Mouse (Mus musculus) adrenal gland, adult 8-10 months (tissue): ENCODE results near the gene Tas2r119. TPM values are rescaled to one million over a fixed set of nuclear protein-coding genes. Genes with fewer than 3 reads are reported as not detected.
"Not testable (repeated sequence)": the region's sequence is repeated elsewhere in the genome, so short reads cannot be mapped to it uniquely, and the experiment has no call there.

Experiments used
- DNase-seq: peaks from one replicate; pipeline ENCODE4 v3.0.0; 2022
- total RNA-seq, 4 experiments: library from RNA; stranded (reverse); gene quantifications; 2 replicates each; pipeline ENCODE4 v1.2.4; 2022

Gene Tas2r119
- not detected for total RNA-seq

- no peak for DNase-seq
Observed at GRCm38 (mm10) chr15:32176989-32177388, at the start of gene Tas2r119. TSS of gene Tas2r119 (plus strand) at chr15:32177289.

GRCm38 (mm10) chr15:32132315-32132714 lies 44.8 kb upstream of the Tas2r119 start:
- no peak for DNase-seq

GRCm38 (mm10) chr15:32141657-32142056 lies 35.4 kb upstream of the Tas2r119 start:
- DNase-seq, result no peak

- no peak for DNase-seq
Observed at GRCm38 (mm10) chr15:32144269-32144668, 32.8 kb upstream of the Tas2r119 start.

- no peak for DNase-seq
Observed at GRCm38 (mm10) chr15:32153404-32153803, 23.7 kb upstream of the Tas2r119 start.

- DNase-seq, result no peak
Observed at GRCm38 (mm10) chr15:32153857-32154449, 23.1 kb upstream of the Tas2r119 start.

GRCm38 (mm10) chr15:32156126-32156525 lies 21.0 kb upstream of the Tas2r119 start:
- no peak for DNase-seq

GRCm38 (mm10) chr15:32160281-32160680 lies 16.8 kb upstream of the Tas2r119 start:
- no peak for DNase-seq

GRCm38 (mm10) chr15:32171764-32172163 lies 5.3 kb upstream of the Tas2r119 start:
- no peak for DNase-seq

GRCm38 (mm10) chr15:32172175-32172987 lies 4.7 kb upstream of the Tas2r119 start:
- DNase-seq, result no peak

- no peak for DNase-seq
Observed at GRCm38 (mm10) chr15:32172988-32173329, 4.1 kb upstream of the Tas2r119 start.

GRCm38 (mm10) chr15:32180010-32180725 lies 3.1 kb downstream of the Tas2r119 start:
- no peak for DNase-seq

- DNase-seq, result no peak
Observed at GRCm38 (mm10) chr15:32182026-32182425, 4.9 kb downstream of the Tas2r119 start.

GRCm38 (mm10) chr15:32184964-32185363 lies 7.9 kb downstream of the Tas2r119 start:
- no peak for DNase-seq

GRCm38 (mm10) chr15:32189879-32190278 lies 12.8 kb downstream of the Tas2r119 start:
- no peak for DNase-seq

- no peak for DNase-seq
Observed at GRCm38 (mm10) chr15:32190436-32190835, 13.3 kb downstream of the Tas2r119 start.

- DNase-seq, result no peak
Observed at GRCm38 (mm10) chr15:32192948-32193347, 15.9 kb downstream of the Tas2r119 start.

- no peak for DNase-seq
Observed at GRCm38 (mm10) chr15:32198076-32198475, 21.0 kb downstream of the Tas2r119 start.

- no peak for DNase-seq
Observed at GRCm38 (mm10) chr15:32198561-32198960, 21.5 kb downstream of the Tas2r119 start.

GRCm38 (mm10) chr15:32203242-32203641 lies 26.2 kb downstream of the Tas2r119 start:
- no peak for DNase-seq

GRCm38 (mm10) chr15:32204908-32205307 lies 27.8 kb downstream of the Tas2r119 start:
- no peak for DNase-seq

GRCm38 (mm10) chr15:32214687-32215086 lies 37.6 kb downstream of the Tas2r119 start:
- not testable (repeated sequence) for DNase-seq

- DNase-seq, result no peak
Observed at GRCm38 (mm10) chr15:32223028-32223427, 45.9 kb downstream of the Tas2r119 start.
